In genomic region chr12:4593930-4594391, GRCm38 (mm10) we compare ENCODE assay signal across 8 mouse cellular contexts. TPM values are rescaled to one million over a fixed set of nuclear protein-coding genes. Genes with fewer than 3 reads are reported as not detected.
A peak's percentile ranks its signal among the peaks of the same experiment; 100 is the strongest.
DNase-seq lines count a peak whose midpoint lies in the region; ATAC-seq lines count a peak whose summit lies in the region.

No protein-coding gene starts in this region.

- peak overlapping the region; percentile 85 for H3K4me2 ChIP-seq in lung, embryonic 15.5 days
- peak overlapping the region; percentile 60 for H3K4me2 ChIP-seq in embryonic facial prominence, embryonic 12.5 days (replicated peaks)
- H3K4me2 ChIP-seq in intestine, embryonic 14.5 days (ENCODE audit: low read length) = peak overlapping the region; percentile 67
- peak overlapping the region; percentile 83 for H3K4me2 ChIP-seq in neural tube, embryonic 13.5 days

- H3K9me3 ChIP-seq in lung, embryonic 15.5 days = no peaks in the 10 kb centered on the region
- no peaks in the 10 kb centered on the region for H3K9me3 ChIP-seq in embryonic facial prominence, embryonic 12.5 days
- no peaks in the 10 kb centered on the region for H3K9me3 ChIP-seq in intestine, embryonic 14.5 days (ENCODE audit: control insufficient read depth, low read length)
- H3K9me3 ChIP-seq in neural tube, embryonic 13.5 days = no peaks in the 10 kb centered on the region

- no peaks in the 10 kb centered on the region for H3K36me3 ChIP-seq in lung, embryonic 15.5 days
- no peaks in the 10 kb centered on the region for H3K36me3 ChIP-seq in embryonic facial prominence, embryonic 12.5 days
- H3K36me3 ChIP-seq in intestine, embryonic 14.5 days (ENCODE audit: control insufficient read depth, insufficient read depth, low read length) = no peaks in the 10 kb centered on the region
- H3K36me3 ChIP-seq in neural tube, embryonic 13.5 days = no peaks in the 10 kb centered on the region

- no peak overlapping the region for H3K27ac ChIP-seq in lung, embryonic 15.5 days
- H3K27ac ChIP-seq in embryonic facial prominence, embryonic 12.5 days = no peak overlapping the region
- no peak overlapping the region for H3K27ac ChIP-seq in intestine, embryonic 14.5 days (ENCODE audit: low read depth)
- H3K27ac ChIP-seq in neural tube, embryonic 13.5 days (replicated peaks) = no peak overlapping the region

- WGBS in lung, embryonic 15.5 days = 46% methylated on average over 9 of the region's 9 CpGs
- WGBS in embryonic facial prominence, embryonic 12.5 days = 63% methylated on average over 9 of the region's 9 CpGs
- 61% methylated on average over 9 of the region's 9 CpGs for WGBS in intestine, embryonic 14.5 days
- 63% methylated on average over 9 of the region's 9 CpGs for whole genome bisulfite sequencing in neural tube, embryonic 13.5 days

- H3K9ac ChIP-seq in lung, embryonic 15.5 days = peak overlapping the region; percentile 58
- H3K9ac ChIP-seq in embryonic facial prominence, embryonic 12.5 days = peak overlapping the region; percentile 85
- H3K9ac ChIP-seq in intestine, embryonic 14.5 days (ENCODE audit: low read length) = peak overlapping the region; percentile 87
- H3K9ac ChIP-seq in neural tube, embryonic 13.5 days = peak overlapping the region; percentile 86; the same call in 1 of the 2 replicates

- ATAC-seq in lung, embryonic 15.5 days (ENCODE audit: borderline replicate concordance, extremely low read depth, low FRiP score, low TSS enrichment) = no peak
- ATAC-seq in embryonic facial prominence, embryonic 12.5 days (ENCODE audit: insufficient number of reproducible peaks, insufficient read depth, low FRiP score, low TSS enrichment) = no peak
- ATAC-seq in intestine, embryonic 14.5 days (replicated peaks; ENCODE audit: low FRiP score, low TSS enrichment, low read depth) = no peak
- ATAC-seq in neural tube, embryonic 13.5 days (ENCODE audit: low read depth) = no peak

- peaks cover 13% of the 10 kb centered on the region for H3K4me1 ChIP-seq in lung, embryonic 15.5 days
- H3K4me1 ChIP-seq in embryonic facial prominence, embryonic 12.5 days = peaks cover 8% of the 10 kb centered on the region; the same call in 1 of the 2 replicates
- H3K4me1 ChIP-seq in intestine, embryonic 14.5 days (replicated peaks; ENCODE audit: control insufficient read depth, insufficient read depth, low read length) = peaks cover 5% of the 10 kb centered on the region; the same call in 1 of the 2 replicates
- H3K4me1 ChIP-seq in neural tube, embryonic 13.5 days (replicated peaks) = peaks cover 11% of the 10 kb centered on the region

- no peak for DNase-seq in lung, postnatal 4 days
- no peak for DNase-seq in intestine, embryonic 14.5 days (ENCODE audit: low spot score)
- no peak for DNase-seq in ovary, postnatal 36 days (ENCODE audit: low spot score)
- DNase-seq in layer of hippocampus, adult 11-12 months (ENCODE audit: low spot score) = no peak
- no peak for DNase-seq in kidney, adult 18-20 months

- no peaks in the 10 kb centered on the region for H3K27me3 ChIP-seq in lung, embryonic 15.5 days
- no peaks in the 10 kb centered on the region for H3K27me3 ChIP-seq in embryonic facial prominence, embryonic 12.5 days
- no peaks in the 10 kb centered on the region for H3K27me3 ChIP-seq in intestine, embryonic 14.5 days (replicated peaks; ENCODE audit: control insufficient read depth, insufficient read depth, low read length)
- H3K27me3 ChIP-seq in neural tube, embryonic 13.5 days = no peaks in the 10 kb centered on the region

- peak overlapping the region; percentile 78 for H3K4me3 ChIP-seq in lung, embryonic 15.5 days
- peak overlapping the region; percentile 89 for H3K4me3 ChIP-seq in embryonic facial prominence, embryonic 12.5 days
- peak overlapping the region; percentile 87 for H3K4me3 ChIP-seq in intestine, embryonic 14.5 days (ENCODE audit: low read depth, low read length)
- H3K4me3 ChIP-seq in neural tube, embryonic 13.5 days = peak overlapping the region; percentile 90

RNA-seq across cellular contexts. Expression of gene Gm3625, which starts 1.2 kb away (rescaled TPM):
- polyA plus RNA-seq in lung, embryonic 15.5 days (2015; fragmentation: Nextera tagmentation; extraction: Ambion mirVana) = not detected in 2 replicates
- not detected in 2 replicates for polyA plus RNA-seq in embryonic facial prominence, embryonic 12.5 days (2016; fragmentation: Nextera tagmentation; extraction: Ambion mirVana)
- polyA plus RNA-seq in intestine, embryonic 14.5 days (2014; fragmentation: Nextera tagmentation; extraction: Ambion mirVana) = not detected in 2 replicates
- not detected in 2 replicates for polyA plus RNA-seq in neural tube, embryonic 13.5 days (2015; fragmentation: Nextera tagmentation; extraction: Ambion mirVana)

RNA-seq across cellular contexts. Expression of gene Itsn2, which starts 1.5 kb away (rescaled TPM):
- polyA plus RNA-seq in lung, embryonic 15.5 days (2015; fragmentation: Nextera tagmentation; extraction: Ambion mirVana) = 37.9 and 42.2 TPM in 2 replicates
- polyA plus RNA-seq in embryonic facial prominence, embryonic 12.5 days (2016; fragmentation: Nextera tagmentation; extraction: Ambion mirVana) = 28.2 and 29.7 TPM in 2 replicates
- polyA plus RNA-seq in intestine, embryonic 14.5 days (2014; fragmentation: Nextera tagmentation; extraction: Ambion mirVana) = 42.2 and 45.2 TPM in 2 replicates
- 21.6 and 22.3 TPM in 2 replicates for polyA plus RNA-seq in neural tube, embryonic 13.5 days (2015; fragmentation: Nextera tagmentation; extraction: Ambion mirVana)
